Mouse (Mus musculus) ES-Bruce4 (cell line): Measurements from ENCODE around the gene Cyp3a16. TPM values are rescaled to one million over a fixed set of nuclear protein-coding genes. Genes with fewer than 3 reads are reported as not detected.
"Not testable (repeated sequence)": the region's sequence is repeated elsewhere in the genome, so short reads cannot be mapped to it uniquely, and the experiment has no call there.

Experiments used
- H3K27ac ChIP-seq: 2 replicates; pipeline ENCODE4 v1.5.1; 2012; ENCODE audit warnings: low read length, inconsistent platforms; ENCODE audit not compliant: insufficient read depth
- H3K27me3 ChIP-seq: 2 replicates; pipeline ENCODE4 v1.6.1; 2012; ENCODE audit warnings: mild to moderate bottlenecking, low read length, inconsistent platforms; ENCODE audit not compliant: control insufficient read depth, poor library complexity, insufficient read depth, severe bottlenecking
- H3K36me3 ChIP-seq: 2 replicates; pipeline ENCODE4 v1.6.1; 2012; ENCODE audit warnings: inconsistent platforms, mild to moderate bottlenecking, low read length, moderate library complexity; ENCODE audit not compliant: control insufficient read depth, poor library complexity, insufficient read depth, severe bottlenecking
- H3K4me1 ChIP-seq: one replicate; pipeline ENCODE4 v1.8.1; 2011; ENCODE audit warnings: low read length; ENCODE audit not compliant: control insufficient read depth, insufficient read depth
- H3K4me3 ChIP-seq: 2 replicates; pipeline ENCODE4 v1.5.1; 2011; ENCODE audit warnings: low read depth, mild to moderate bottlenecking, low read length
- H3K9ac ChIP-seq: 2 replicates; pipeline ENCODE4 v1.6.1; 2012; ENCODE audit warnings: low read depth, mild to moderate bottlenecking, inconsistent platforms; ENCODE audit not compliant: poor library complexity, severe bottlenecking
- H3K9me3 ChIP-seq: replicated peaks from 2 replicates; pipeline ENCODE4 v1.6.1; 2012; ENCODE audit warnings: mild to moderate bottlenecking, low read length, inconsistent platforms; ENCODE audit not compliant: control insufficient read depth, poor library complexity, insufficient read depth, severe bottlenecking
- CTCF ChIP-seq: IDR thresholded peaks from one replicate; pipeline ENCODE4 v1.8.1; 2011; ENCODE audit warnings: low read depth, low read length
- EP300 ChIP-seq: IDR thresholded peaks from 2 replicates; pipeline ENCODE4 v1.6.1; 2011; ENCODE audit warnings: low read depth, low read length; ENCODE audit not compliant: insufficient read depth
- POLR2A ChIP-seq: IDR thresholded peaks from one replicate; pipeline ENCODE4 v1.8.1; 2011; ENCODE audit warnings: low read length; ENCODE audit not compliant: insufficient read depth
- polyA plus RNA-seq: library from polyadenylated mRNA; stranded (reverse); fragments of >200 nt; gene quantifications from 2 replicates; pipeline ENCODE4 v1.2.4, GENCODE M21; 2011; ENCODE audit warnings: low read depth; ENCODE audit not compliant: missing spikeins, insufficient read depth, insufficient read length

Gene Cyp3a16
- not detected in 2 replicates for polyA plus RNA-seq

DNA sequence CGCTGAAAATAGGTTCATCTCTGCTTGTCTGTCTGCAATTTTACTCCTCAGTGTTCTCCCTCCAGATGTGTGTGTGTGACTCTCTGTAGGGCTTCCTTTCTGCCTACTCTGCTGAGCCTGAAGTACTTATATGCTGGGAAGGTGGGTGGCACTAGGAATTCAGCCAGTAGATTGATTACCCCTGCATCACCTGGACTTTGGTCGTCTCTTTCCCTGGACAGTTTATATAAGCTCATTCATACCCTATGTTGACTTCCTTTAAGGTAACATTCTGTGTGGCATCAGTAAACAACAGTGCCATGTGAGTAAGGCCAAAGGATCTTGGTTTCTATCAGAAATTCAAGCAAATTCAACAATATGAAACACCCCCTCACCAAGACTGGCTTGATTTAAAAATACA, at the start of gene Cyp3a16:
TSS of gene Cyp3a16 (minus strand) at position 101 of the 400 bp plus-strand sequence.
- not testable (repeated sequence) for H3K4me3 ChIP-seq, H3K27ac ChIP-seq, H3K4me1 ChIP-seq, H3K9me3 ChIP-seq, H3K27me3 ChIP-seq, H3K9ac ChIP-seq, H3K36me3 ChIP-seq

DNA sequence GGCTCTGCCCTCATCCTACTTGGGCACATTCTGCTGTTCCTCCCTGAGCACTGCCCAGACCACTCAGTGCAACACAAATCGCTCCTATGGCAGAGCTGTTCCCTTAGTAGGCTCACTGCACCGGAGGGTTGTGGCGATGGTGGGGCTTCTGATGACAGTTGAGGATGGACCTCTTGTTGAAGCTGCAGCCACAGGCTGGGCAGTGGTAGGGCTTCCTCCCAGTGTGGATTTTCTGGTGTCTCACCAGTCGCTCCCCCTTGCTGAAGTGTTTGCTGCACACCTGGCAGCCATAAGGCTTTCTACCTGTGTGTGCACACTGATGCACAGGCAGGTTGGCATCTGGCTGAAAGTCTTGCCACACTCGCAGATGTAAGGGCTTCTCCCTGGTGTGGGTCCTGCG, 20.8 kb upstream of the Cyp3a16 start:
- TF ChIP-seq EP300 (no peak), CTCF (no peak)
- Histone ChIP-seq H3K4me1 (no peaks in the 10 kb centered on the region), H3K9ac (no peak overlapping the region), H3K4me3 (no peak overlapping the region), H3K27me3 (no peaks in the 10 kb centered on the region), H3K36me3 (no peaks in the 10 kb centered on the region), H3K27ac (no peak overlapping the region), H3K9me3 (no peaks in the 10 kb centered on the region)

DNA sequence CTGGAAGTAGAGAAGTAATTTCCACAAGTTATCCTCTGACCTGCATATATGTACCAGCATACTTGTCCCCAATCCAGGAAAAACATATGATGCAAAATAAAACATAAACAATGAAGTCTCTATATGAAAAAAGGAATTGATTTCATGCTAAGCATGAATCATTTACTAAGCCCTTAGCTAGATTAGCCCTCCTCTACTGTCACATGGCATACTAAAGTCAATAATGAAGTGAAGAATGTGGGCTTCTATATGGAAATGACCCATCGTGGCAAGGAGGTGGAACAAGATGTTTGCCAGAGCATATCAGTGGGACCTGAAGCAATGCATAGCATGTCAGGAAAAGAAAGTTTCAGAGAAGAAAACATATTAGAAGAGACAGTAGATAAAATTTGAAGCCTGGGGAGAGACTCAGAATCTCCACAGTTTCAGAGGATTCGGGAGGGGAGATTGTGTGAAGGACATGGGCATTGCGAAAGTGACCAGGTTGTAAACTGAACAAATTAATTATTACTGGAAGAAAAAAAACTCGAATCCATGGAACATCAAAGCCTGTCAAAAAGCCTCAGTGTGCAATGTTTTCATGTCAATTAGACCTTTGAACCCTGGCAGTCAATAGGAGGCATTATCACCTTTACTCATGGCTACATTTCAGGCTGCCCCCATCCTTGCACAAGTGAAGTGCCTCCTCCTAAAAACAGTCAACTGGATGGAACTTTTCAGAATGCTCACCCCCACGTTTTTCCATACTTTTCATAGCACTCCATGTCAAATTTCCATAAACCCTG, 5.0 kb downstream of the Cyp3a16 start:
- Histone ChIP-seq H3K27me3 (no peaks in the 10 kb centered on the region), H3K4me1 (no peaks in the 10 kb centered on the region), H3K27ac (no peak overlapping the region), H3K9me3 (no peaks in the 10 kb centered on the region), H3K36me3 (no peaks in the 10 kb centered on the region), H3K9ac (no peak overlapping the region), H3K4me3 (no peak overlapping the region)
- no peak for TF ChIP-seq EP300
- TF ChIP-seq POLR2A: no peak
- TF ChIP-seq CTCF: no peak

DNA sequence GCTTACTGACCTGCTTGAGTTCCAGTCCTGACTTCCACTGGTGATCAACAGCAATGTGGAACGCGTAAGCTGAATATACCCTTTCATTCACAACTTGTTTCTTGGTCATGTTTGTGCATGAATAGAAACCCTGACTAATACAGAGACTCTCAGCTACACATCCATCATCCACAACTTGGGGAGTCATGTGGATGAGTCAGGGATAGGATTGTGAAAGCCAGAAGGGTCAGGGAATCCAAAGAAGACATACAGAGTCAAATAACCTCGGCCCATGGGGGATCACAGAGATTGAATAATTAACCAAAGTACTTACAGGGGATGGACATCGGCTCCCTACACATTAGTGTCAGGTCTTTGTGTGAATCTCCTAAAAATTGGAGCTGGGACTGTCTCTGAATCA, 7.2 kb downstream of the Cyp3a16 start:
- no peaks in the 10 kb centered on the region for H3K27me3 ChIP-seq
- H3K4me3 ChIP-seq: no peak overlapping the region
- H3K4me1 ChIP-seq: no peaks in the 10 kb centered on the region
- no peaks in the 10 kb centered on the region for H3K36me3 ChIP-seq
- no peaks in the 10 kb centered on the region for H3K9me3 ChIP-seq
- no peak overlapping the region for H3K27ac ChIP-seq
- no peak for TF ChIP-seq CTCF
- TF ChIP-seq EP300: no peak
- no peak overlapping the region for H3K9ac ChIP-seq

DNA sequence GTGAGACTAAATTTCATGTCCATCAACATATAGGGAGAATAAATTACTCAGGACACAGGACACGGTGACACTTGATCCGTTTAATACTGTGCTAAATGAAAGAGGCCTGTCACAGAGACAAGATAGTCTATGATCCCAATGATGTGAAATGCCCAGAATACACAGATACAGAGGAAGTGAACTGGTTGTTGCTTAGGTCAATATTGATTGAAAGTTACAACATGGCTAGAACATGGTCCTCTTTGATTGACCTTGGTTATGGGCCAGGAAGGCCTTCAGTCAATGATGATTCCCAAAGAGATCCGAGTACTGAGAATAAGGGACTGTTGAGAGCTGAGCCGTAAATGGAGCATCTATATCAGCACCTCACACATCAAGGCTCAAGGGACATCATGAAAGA, 15.1 kb downstream of the Cyp3a16 start:
- Histone ChIP-seq H3K4me1 (no peaks in the 10 kb centered on the region), H3K9ac (no peak overlapping the region), H3K27me3 (no peaks in the 10 kb centered on the region), H3K4me3 (no peak overlapping the region), H3K9me3 (no peaks in the 10 kb centered on the region), H3K27ac (no peak overlapping the region), H3K36me3 (no peaks in the 10 kb centered on the region)
- no peak for TF ChIP-seq CTCF
- no peak for TF ChIP-seq POLR2A
- no peak for TF ChIP-seq EP300

DNA sequence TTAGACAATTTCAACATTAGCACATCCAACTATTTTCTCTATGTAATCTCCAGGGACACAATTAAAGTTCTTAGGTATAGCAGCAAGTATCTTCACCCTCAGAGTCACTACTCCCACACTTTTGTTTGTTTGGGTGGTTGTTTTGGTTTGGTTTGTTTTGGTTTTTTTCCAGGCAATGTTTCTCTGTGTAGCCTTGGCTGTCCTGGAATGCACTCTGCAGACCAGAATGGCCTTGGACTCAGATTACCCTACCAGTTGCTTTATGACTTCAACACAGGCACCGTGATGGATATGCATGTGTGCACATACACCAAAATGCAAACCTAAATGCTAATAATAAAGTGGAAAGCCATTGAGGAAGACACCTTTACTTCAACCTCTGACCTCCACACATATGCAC, 35.8 kb downstream of the Cyp3a16 start:
- no peak overlapping the region for H3K27ac ChIP-seq
- H3K9ac ChIP-seq: no peak overlapping the region
- no peaks in the 10 kb centered on the region for H3K9me3 ChIP-seq
- no peak overlapping the region for H3K4me3 ChIP-seq
- no peaks in the 10 kb centered on the region for H3K27me3 ChIP-seq
- no peaks in the 10 kb centered on the region for H3K4me1 ChIP-seq
- TF ChIP-seq POLR2A (no peak), CTCF (no peak), EP300 (no peak)
- H3K36me3 ChIP-seq: no peaks in the 10 kb centered on the region
